Mouse (Mus musculus) central nervous system, embryonic 18 days (tissue): ENCODE data around the gene Arpc3. TPM values are rescaled to one million over a fixed set of nuclear protein-coding genes. Genes with fewer than 3 reads are reported as not detected.

ENCODE experiments used
- polyA plus RNA-seq: library from polyadenylated mRNA; depleted of rRNA; stranded (reverse); fragments of >200 nt; gene quantifications from 2 replicates; pipeline ENCODE4 v1.2.3, GENCODE M21; 2012; rRNA removed

The Arpc3 gene
- polyA plus RNA-seq, result 402 and 404 TPM in 2 replicates

GRCm38 (mm10) chr5:122391786-122392180 is at the start of gene Arpc3:
Gene Arpc3 (plus strand): TSS chr5:122391878.

GRCm38 (mm10) chr5:122353807-122354491 is 37.7 kb upstream of the Arpc3 start, which contains the start of the genes Rad9b and Vps29:
Gene Rad9b (minus strand): TSS chr5:122354233.
Gene Vps29 (plus strand): TSS chr5:122354369.

GRCm38 (mm10) chr5:122371591-122372191 is 20.0 kb upstream of the Arpc3 start, which contains the start of gene Gpn3:
Gene Gpn3 (plus strand): TSS chr5:122371876.

GRCm38 (mm10) chr5:122372192-122372769 is 19.4 kb upstream of the Arpc3 start, which contains the start of gene Fam216a:
Gene Fam216a (minus strand): TSS chr5:122372364.

GRCm38 (mm10) chr5:122421271-122422068 is 29.8 kb downstream of the Arpc3 start, which contains the start of gene Anapc7:
Gene Anapc7 (plus strand): TSS chr5:122421693.

Other genes with a start within 250 kb of the Arpc3 start
- gene Ppp1cc, start 233.6 kb upstream of the Arpc3 start, polyA plus RNA-seq, result 285 TPM in 2 replicates
- 0.98 and 1.3 TPM in 2 replicates for gene Hvcn1, start 185.1 kb upstream of the Arpc3 start, polyA plus RNA-seq
- 33.7 and 34.2 TPM in 2 replicates for gene Tctn1, start 127.4 kb upstream of the Arpc3 start, polyA plus RNA-seq
- gene Pptc7, start 107.5 kb upstream of the Arpc3 start, polyA plus RNA-seq, result 11.6 and 11.8 TPM in 2 replicates
- 22.9 and 25.0 TPM in 2 replicates for gene Rad9b, start 37.6 kb upstream of the Arpc3 start, polyA plus RNA-seq
- 204 and 220 TPM in 2 replicates for gene Vps29, start 37.5 kb upstream of the Arpc3 start, polyA plus RNA-seq
- 47.7 and 49.4 TPM in 2 replicates for gene Gpn3, start 20.0 kb upstream of the Arpc3 start, polyA plus RNA-seq
- gene Fam216a, start 19.5 kb upstream of the Arpc3 start, polyA plus RNA-seq, result 140 TPM in 2 replicates
- 43.9 and 44.6 TPM in 2 replicates for gene Anapc7, start 29.8 kb downstream of the Arpc3 start, polyA plus RNA-seq
- gene Atp2a2, start 110.3 kb downstream of the Arpc3 start, polyA plus RNA-seq, result 127 and 133 TPM in 2 replicates
- gene Ift81, start 222.6 kb downstream of the Arpc3 start, polyA plus RNA-seq, result 29.2 and 34.7 TPM in 2 replicates